Mouse (Mus musculus): ENCODE data around the gene Reln.

Gene Reln

DNA sequence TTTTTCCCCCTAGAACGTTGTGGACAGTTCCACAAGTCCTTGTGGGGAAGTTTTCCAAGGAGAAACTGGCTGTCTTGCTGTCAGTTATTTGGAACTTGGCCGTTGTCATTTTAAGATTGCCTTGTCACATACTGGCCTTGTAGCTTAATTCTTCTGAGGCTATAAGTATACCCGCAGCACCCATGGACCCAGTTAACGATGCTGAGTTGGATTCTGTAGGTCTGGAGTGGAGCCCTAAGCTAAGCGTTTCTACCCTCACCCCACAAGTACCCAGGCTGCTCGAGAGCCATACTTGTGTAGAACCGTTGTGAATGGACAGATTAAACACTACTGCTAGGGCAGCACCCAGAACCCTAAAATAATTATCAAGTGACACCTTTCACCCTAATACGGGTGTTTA, 477.8 kb downstream of the Reln start:
- ATAC-seq (ENCODE audit: insufficient number of reproducible peaks, low FRiP score, low TSS enrichment), result no peak

DNA sequence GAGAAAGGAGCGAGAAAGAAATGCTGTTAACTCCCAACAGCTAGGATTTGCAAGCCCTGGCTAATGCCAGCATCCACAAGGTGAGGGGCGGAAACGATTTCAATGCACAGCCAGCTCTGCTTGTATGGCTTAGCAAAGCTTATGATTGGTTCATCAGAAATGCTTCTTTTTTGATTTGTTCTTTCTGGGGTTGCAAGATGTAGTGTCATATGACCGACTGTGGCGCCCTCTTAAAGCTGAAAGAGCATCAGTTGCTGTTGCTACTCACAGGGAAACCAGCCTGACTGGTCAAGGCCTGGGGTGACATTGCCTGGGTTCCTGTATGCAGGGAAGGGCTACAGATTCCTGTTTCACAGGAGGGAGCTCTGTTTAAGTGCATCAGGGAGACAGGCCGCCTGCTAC, 478.2 kb downstream of the Reln start:
- ATAC-seq (ENCODE audit: insufficient number of reproducible peaks, low FRiP score, low TSS enrichment), result peak; percentile 88

DNA sequence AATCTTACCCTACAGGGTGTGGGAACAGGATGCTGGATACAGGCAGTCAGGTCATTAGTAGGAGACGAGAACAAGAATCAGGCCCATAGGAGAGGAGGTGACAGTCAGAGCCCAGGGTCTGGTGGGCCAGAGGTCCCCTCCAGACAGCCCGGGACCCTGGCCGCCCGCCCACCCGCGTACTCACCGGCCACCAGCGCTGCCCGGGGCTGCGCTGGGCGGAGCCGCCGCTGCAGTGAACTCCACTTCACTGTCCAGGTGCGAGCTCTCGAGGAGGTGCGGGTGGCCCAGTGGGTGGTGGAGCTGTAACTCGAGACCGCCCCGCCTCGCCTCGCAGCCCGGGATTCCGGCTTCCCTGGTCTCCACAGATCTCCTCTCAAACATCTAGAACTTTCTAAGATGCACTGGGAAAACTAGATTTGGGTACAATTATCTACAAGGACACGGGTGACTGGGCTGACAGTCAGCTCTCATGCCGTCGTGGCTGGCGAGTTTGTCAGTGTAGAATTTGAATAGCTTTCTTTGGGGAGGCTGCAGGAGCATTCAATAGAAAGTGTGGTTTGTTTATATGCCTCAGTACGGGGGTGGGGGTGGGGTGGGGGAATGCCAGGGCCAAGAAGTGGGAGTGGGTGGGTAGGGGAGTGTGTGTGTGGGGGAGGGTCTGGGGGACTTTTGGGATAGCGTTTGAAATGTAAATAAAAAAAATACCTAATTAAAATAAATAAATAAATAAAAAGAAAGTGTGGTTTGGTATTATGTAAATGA, 479.0 kb downstream of the Reln start, which contains the start of gene Slc26a5:
Gene Slc26a5 (minus strand): TSS at position 259 of the 762 bp plus-strand sequence.
- ATAC-seq (ENCODE audit: insufficient number of reproducible peaks, low FRiP score, low TSS enrichment), result peak; percentile 40; the same call in 1 of the 2 replicates

DNA sequence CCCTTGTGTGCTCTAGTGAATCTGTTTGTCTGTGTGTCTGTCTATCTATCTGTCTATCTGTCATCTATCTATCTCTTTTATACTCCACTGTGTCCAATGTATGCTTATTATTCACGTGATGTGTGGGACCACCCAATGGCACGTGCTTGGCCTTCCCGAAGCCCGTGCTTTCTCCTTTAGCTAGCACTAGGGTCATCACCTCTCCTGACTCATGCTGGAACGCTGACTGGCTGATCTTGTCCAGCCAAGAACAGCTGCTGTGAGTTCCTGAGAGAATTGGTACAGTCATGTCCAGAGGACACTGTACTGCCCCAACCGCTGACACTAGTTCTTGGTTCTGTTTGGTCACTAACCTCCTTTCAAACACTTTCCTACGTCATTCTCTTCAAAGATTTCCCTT, 485.8 kb downstream of the Reln start:
- no peak for ATAC-seq (ENCODE audit: insufficient number of reproducible peaks, low FRiP score, low TSS enrichment)

DNA sequence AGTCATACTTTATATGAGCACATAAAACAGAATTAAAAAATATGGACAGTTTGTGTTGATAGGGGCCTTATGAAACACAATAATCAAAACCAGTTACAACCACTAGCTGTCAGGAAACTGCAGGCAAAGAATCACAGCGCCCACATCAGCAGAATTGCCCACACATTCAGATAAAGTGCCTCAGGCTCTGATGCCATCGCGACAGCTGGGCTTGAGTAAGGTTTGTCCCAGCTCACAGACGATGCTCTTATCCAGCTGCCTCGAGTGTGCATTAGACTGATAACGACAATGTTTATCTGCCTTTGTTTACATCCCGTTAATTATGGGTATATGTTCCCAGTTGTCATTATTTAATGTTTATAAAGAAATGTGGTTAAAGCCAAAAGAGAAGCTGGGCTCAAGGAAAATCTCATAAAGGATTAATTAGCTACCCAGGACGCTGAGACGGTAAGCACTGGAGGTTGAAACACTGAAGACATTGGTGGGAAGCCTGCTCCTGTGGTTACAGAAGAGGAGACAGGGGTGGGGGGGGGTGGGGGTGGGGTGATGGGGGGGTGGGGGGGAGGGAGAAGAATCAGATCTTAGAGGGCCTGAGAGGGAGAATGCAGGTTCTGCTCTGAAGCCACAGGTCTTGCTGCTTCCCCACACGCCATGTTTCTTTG, 492.7 kb downstream of the Reln start:
- no peak for ATAC-seq (ENCODE audit: insufficient number of reproducible peaks, low FRiP score, low TSS enrichment)

DNA sequence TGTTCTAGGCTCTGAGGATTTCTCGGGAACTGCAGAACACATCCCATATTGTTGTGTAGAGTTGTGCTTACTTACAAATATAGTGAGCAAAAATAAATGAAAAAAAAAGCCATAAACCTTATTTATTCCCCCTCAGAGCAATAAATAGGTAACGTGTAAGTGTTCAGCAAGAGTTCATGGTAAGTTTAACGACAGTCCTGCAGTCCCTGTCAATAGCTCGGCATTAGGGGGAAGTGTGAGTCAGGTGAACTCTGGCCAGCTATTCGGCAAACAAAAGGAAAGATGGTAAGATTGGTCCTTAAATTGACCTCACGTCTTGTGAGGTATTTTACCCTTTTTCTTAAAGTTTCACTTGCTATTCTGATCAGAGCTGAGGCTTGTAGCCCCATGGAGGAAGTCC, 497.1 kb downstream of the Reln start:
- ATAC-seq (ENCODE audit: insufficient number of reproducible peaks, low FRiP score, low TSS enrichment), result no peak

DNA sequence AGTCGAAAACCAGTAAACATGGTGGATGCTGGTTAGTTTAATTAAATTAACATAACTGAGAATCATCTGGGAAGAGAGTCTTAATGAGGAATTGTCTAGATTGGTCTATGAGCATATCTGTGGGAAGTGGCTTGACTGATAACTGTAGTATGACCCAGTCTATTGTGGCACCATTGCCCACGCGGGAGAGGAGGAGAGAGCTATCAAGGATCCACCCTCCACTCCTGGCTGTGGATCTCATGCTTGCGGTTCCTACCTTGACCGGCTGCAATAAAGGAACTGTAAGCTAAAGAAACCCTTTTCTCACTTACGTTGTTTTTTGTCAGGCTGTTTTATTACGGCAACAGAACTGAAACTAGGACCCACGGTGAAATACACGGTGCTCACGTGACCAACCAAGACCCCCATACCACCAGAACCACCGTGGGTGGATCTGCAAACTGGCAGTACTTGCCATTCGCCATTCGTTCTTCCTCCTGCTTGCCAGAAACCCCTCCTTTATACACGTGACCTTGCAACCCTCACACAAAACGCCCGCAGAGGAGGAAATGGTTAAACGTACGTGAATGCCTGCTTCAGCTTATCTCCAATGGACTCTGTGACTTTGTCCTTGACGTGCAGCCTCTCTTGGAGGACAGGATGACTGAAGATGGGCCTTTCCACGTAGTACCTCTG, 497.7 kb downstream of the Reln start:
- ATAC-seq (ENCODE audit: insufficient number of reproducible peaks, low FRiP score, low TSS enrichment), result no peak

DNA sequence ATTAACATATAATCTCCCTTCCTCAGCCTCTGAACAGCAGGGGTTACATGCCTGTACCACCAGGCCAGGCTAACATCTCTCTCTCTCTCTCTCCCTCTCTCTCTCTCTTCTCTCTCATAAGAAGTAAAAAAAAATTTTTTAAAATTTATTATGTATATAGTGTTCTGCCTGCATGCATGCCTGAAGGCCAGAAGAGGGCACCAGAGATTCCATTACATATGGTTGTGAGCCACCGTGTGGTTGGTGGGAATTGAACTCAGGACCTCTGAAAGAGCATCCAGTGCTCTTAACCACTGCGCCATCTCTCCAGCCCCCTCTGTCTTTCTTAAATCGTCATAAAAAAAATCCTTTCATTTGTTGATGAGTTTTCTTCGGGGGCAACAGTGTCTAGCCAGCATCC, 499.8 kb downstream of the Reln start:
- no peak for ATAC-seq (ENCODE audit: insufficient number of reproducible peaks, low FRiP score, low TSS enrichment)

Data from cerebellum, adult (tissue).